12 mouse cellular contexts compared by ENCODE assay signal in the genomic region with DNA sequence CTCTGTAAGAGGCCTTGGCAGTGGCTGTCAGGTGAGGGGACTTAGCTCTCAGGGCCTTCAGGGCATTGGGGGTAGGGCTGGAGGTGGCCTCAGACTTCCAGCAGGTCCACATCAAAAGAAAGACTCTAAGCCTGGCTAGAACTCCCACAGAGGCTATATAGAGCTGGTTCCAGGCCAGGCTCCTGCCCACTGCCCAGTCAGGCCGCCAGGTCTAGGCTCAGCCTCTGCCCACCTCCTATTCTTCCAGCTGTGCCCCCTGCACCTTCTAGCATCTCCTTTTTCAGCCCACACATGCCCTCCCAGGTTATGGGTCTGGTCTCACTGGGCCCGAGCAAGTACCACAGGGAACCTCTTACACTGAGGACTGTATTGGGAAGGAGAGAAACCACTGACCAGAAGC. TPM values are rescaled to one million over a fixed set of nuclear protein-coding genes. Genes with fewer than 3 reads are reported as not detected.
A peak's percentile ranks its signal among the peaks of the same experiment; 100 is the strongest.
DNase-seq lines count a peak whose midpoint lies in the region; ATAC-seq and TF ChIP-seq lines count a peak whose summit lies in the region.
"Had no signal": no experiment of that assay in that cellular context is flagged by ENCODE, and none has a peak within 500 bp of the region (broad histone marks: within the 10 kb centered on the region; RNA-seq: fewer than 3 reads in every experiment).

No protein-coding gene starts in this region.

- no peak overlapping the region for H3K4me2 ChIP-seq in hindbrain, embryonic 12.5 days (replicated peaks)
- peak overlapping the region; percentile 27 for H3K4me2 ChIP-seq in neural tube, embryonic 12.5 days (replicated peaks)
- H3K4me2 ChIP-seq in kidney, embryonic 15.5 days: no peak overlapping the region
- H3K4me2 ChIP-seq in lung, postnatal 0 days (replicated peaks; ENCODE audit: low read depth, low read length): no peak overlapping the region
- H3K4me2 ChIP-seq: embryonic facial prominence, embryonic 13.5 days; heart, embryonic 15.5 days; liver, embryonic 12.5 days had no signal

- peak; percentile 30 to 40 for DNase-seq in cerebellum, adult 2 months
- no peak for DNase-seq in cerebellum, adult 18-20 months
- DNase-seq in forebrain, embryonic 10.5 days (ENCODE audit: extremely low spot score, low spot score): no peak
- no peak for DNase-seq in MN1 (ENCODE audit: low spot score)
- DNase-seq in lung, postnatal 0 days (ENCODE audit: low spot score): no peak

- no peaks in the 10 kb centered on the region for H3K27me3 ChIP-seq in cerebellum, adult 2 months (ENCODE audit: control insufficient read depth, insufficient read depth, low read length)
- peaks cover 99% of the 10 kb centered on the region for H3K27me3 ChIP-seq in forebrain, embryonic 10.5 days (ENCODE audit: poor library complexity, severe bottlenecking)
- peaks cover 13% of the 10 kb centered on the region for H3K27me3 ChIP-seq in hindbrain, embryonic 12.5 days
- H3K27me3 ChIP-seq in neural tube, embryonic 12.5 days (replicated peaks): peaks cover 10% of the 10 kb centered on the region; the same call in 1 of the 2 replicates
- H3K27me3 ChIP-seq in kidney, embryonic 15.5 days: peaks cover 62% of the 10 kb centered on the region
- peaks cover 15% of the 10 kb centered on the region; the same call in 1 of the 2 replicates for H3K27me3 ChIP-seq in lung, postnatal 0 days (replicated peaks; ENCODE audit: insufficient read depth, low read length)

- TF ChIP-seq POLR2A in cerebellum, adult 2 months (IDR thresholded peaks at IDR 0.05; ENCODE audit: borderline replicate concordance, insufficient read depth, low read length): no peak

- peaks cover 81% of the 10 kb centered on the region for H3K4me1 ChIP-seq in cerebellum, adult 2 months (ENCODE audit: control insufficient read depth, insufficient read depth, low read length)
- peaks cover 100% of the 10 kb centered on the region for H3K4me1 ChIP-seq in forebrain, embryonic 10.5 days
- H3K4me1 ChIP-seq in hindbrain, embryonic 12.5 days: peaks cover 88% of the 10 kb centered on the region
- H3K4me1 ChIP-seq in neural tube, embryonic 12.5 days: peaks cover 95% of the 10 kb centered on the region
- peaks cover 9% of the 10 kb centered on the region for H3K4me1 ChIP-seq in kidney, embryonic 15.5 days
- no peaks in the 10 kb centered on the region for H3K4me1 ChIP-seq in lung, postnatal 0 days (ENCODE audit: insufficient read depth, low read depth, low read length)
- H3K4me1 ChIP-seq: embryonic facial prominence, embryonic 13.5 days; heart, embryonic 15.5 days; liver, embryonic 12.5 days had no signal

- peak overlapping the region; percentile 40; the same call in 1 of the 2 replicates for H3K9ac ChIP-seq in hindbrain, embryonic 12.5 days
- peak overlapping the region; percentile 35; the same call in 1 of the 2 replicates for H3K9ac ChIP-seq in neural tube, embryonic 12.5 days
- no peak overlapping the region for H3K9ac ChIP-seq in kidney, embryonic 15.5 days
- no peak overlapping the region for H3K9ac ChIP-seq in lung, postnatal 0 days (replicated peaks; ENCODE audit: low read depth)
- H3K9ac ChIP-seq: embryonic facial prominence, embryonic 13.5 days; heart, embryonic 15.5 days; liver, embryonic 12.5 days had no signal

- peak overlapping the region; percentile 87 for H3K27ac ChIP-seq in cerebellum, adult 2 months (ENCODE audit: insufficient read depth, low read length)
- H3K27ac ChIP-seq in forebrain, embryonic 10.5 days: peak overlapping the region; percentile 75
- peak overlapping the region; percentile 97 for H3K27ac ChIP-seq in hindbrain, embryonic 12.5 days
- peak overlapping the region; percentile 86 for H3K27ac ChIP-seq in neural tube, embryonic 12.5 days
- H3K27ac ChIP-seq in kidney, embryonic 15.5 days: no peak overlapping the region
- H3K27ac ChIP-seq in lung, postnatal 0 days (ENCODE audit: low read length): no peak overlapping the region
- H3K27ac ChIP-seq: embryonic facial prominence, embryonic 13.5 days; heart, embryonic 15.5 days; liver, embryonic 12.5 days had no signal

- 56% methylated on average over 2 of the region's 2 CpGs for WGBS in cerebellum, adult 2 months
- 56% methylated on average over 2 of the region's 2 CpGs for WGBS in forebrain, embryonic 10.5 days
- WGBS in hindbrain, embryonic 12.5 days: 65% methylated on average over 2 of the region's 2 CpGs
- 53% methylated on average over 2 of the region's 2 CpGs for WGBS in neural tube, embryonic 12.5 days
- 72% methylated on average over 2 of the region's 2 CpGs for WGBS in kidney, embryonic 15.5 days
- WGBS in lung, postnatal 0 days: 52% methylated on average over 2 of the region's 2 CpGs

- H3K9me3 ChIP-seq in forebrain, embryonic 10.5 days: no peaks in the 10 kb centered on the region
- H3K9me3 ChIP-seq in hindbrain, embryonic 12.5 days (replicated peaks): no peaks in the 10 kb centered on the region
- no peaks in the 10 kb centered on the region for H3K9me3 ChIP-seq in neural tube, embryonic 12.5 days
- no peaks in the 10 kb centered on the region for H3K9me3 ChIP-seq in kidney, embryonic 15.5 days (replicated peaks)
- H3K9me3 ChIP-seq in lung, postnatal 0 days (ENCODE audit: low read length): no peaks in the 10 kb centered on the region
- H3K9me3 ChIP-seq: embryonic facial prominence, embryonic 13.5 days; heart, embryonic 15.5 days; liver, embryonic 12.5 days had no signal

- TF ChIP-seq CTCF in cerebellum, adult 2 months (IDR thresholded peaks at IDR 0.05; ENCODE audit: borderline replicate concordance, insufficient read depth, low read depth, low read length): no peak
- TF ChIP-seq CTCF in lung, postnatal 0 days (IDR thresholded peaks at IDR 0.05): no peak

- no peak for TF ChIP-seq EP300 in lung, postnatal 0 days (IDR thresholded peaks at IDR 0.05)

- no peak overlapping the region for H3K4me3 ChIP-seq in cerebellum, adult 2 months (replicated peaks; ENCODE audit: insufficient read depth, low read depth, low read length)
- H3K4me3 ChIP-seq in forebrain, embryonic 10.5 days: peak overlapping the region; percentile 19; the same call in 1 of the 2 replicates
- no peak overlapping the region for H3K4me3 ChIP-seq in hindbrain, embryonic 12.5 days
- H3K4me3 ChIP-seq in neural tube, embryonic 12.5 days: no peak overlapping the region
- no peak overlapping the region for H3K4me3 ChIP-seq in kidney, embryonic 15.5 days (replicated peaks)
- no peak overlapping the region for H3K4me3 ChIP-seq in lung, postnatal 0 days (ENCODE audit: low read depth, low read length)
- H3K4me3 ChIP-seq: embryonic facial prominence, embryonic 13.5 days; heart, embryonic 15.5 days; liver, embryonic 12.5 days had no signal

- peaks cover 100% of the 10 kb centered on the region for H3K36me3 ChIP-seq in forebrain, embryonic 10.5 days (replicated peaks)
- H3K36me3 ChIP-seq in hindbrain, embryonic 12.5 days: peaks cover 42% of the 10 kb centered on the region
- peaks cover 64% of the 10 kb centered on the region for H3K36me3 ChIP-seq in neural tube, embryonic 12.5 days
- no peaks in the 10 kb centered on the region for H3K36me3 ChIP-seq in kidney, embryonic 15.5 days
- no peaks in the 10 kb centered on the region for H3K36me3 ChIP-seq in lung, postnatal 0 days (ENCODE audit: insufficient read depth, low read length)
- H3K36me3 ChIP-seq: embryonic facial prominence, embryonic 13.5 days; heart, embryonic 15.5 days; liver, embryonic 12.5 days had no signal

- ATAC-seq in hindbrain, embryonic 12.5 days (ENCODE audit: low FRiP score): no peak
- ATAC-seq in neural tube, embryonic 12.5 days (ENCODE audit: low FRiP score, low read depth): no peak
- no peak for ATAC-seq in kidney, embryonic 15.5 days (replicated peaks; ENCODE audit: low FRiP score)
- no peak for ATAC-seq in lung, postnatal 0 days
- ATAC-seq: inflammation-experienced regulatory T-cells, adult 6 months; liver, embryonic 12.5 days had no signal

RNA-seq across cellular contexts. Expression of a gene that starts 29.6 kb away (rescaled TPM):
- 0.08 and 0.17 TPM in 2 replicates for polyA plus RNA-seq in cerebellum, adult 2 months (2012; rRNA removed)
- 0.37 and 0.38 TPM in 2 replicates for polyA plus RNA-seq in forebrain, embryonic 10.5 days (2016; fragmentation: Nextera tagmentation; extraction: Ambion mirVana)
- 0.23 and 0.25 TPM in 2 replicates for polyA plus RNA-seq in hindbrain, embryonic 12.5 days (2016; fragmentation: Nextera tagmentation; extraction: Ambion mirVana)
- polyA plus RNA-seq in neural tube, embryonic 12.5 days (2016; fragmentation: Nextera tagmentation; extraction: Ambion mirVana): 0.32 and 0.79 TPM in 2 replicates
- polyA plus RNA-seq in kidney, embryonic 15.5 days (2015; fragmentation: Nextera tagmentation; extraction: Ambion mirVana): 6.5 and 6.6 TPM in 2 replicates
- 3.9 and 4.9 TPM in 2 replicates for polyA plus RNA-seq in lung, postnatal 0 days (2015; fragmentation: Nextera tagmentation; extraction: Ambion mirVana)
- polyA plus RNA-seq: inflammation-experienced regulatory T-cells, adult 6 months had no signal

Comparison
In these comparisons a context has a peak if more than half of its experiments do, and no peak if none do; other contexts are left out.
1. DNase-seq: peak in cerebellum, adult 2 months (2 of 2); none in cerebellum, adult 18-20 months (0 of 2), forebrain, embryonic 10.5 days (single experiment), MN1 (single experiment) and lung, postnatal 0 days (single experiment).
2. H3K27ac ChIP-seq: peak in cerebellum, adult 2 months (single experiment), forebrain, embryonic 10.5 days (single experiment), hindbrain, embryonic 12.5 days (single experiment) and neural tube, embryonic 12.5 days (single experiment); none in kidney, embryonic 15.5 days (single experiment) and lung, postnatal 0 days (single experiment).
3. H3K9ac ChIP-seq: peak in hindbrain, embryonic 12.5 days (single experiment) and neural tube, embryonic 12.5 days (single experiment); none in kidney, embryonic 15.5 days (single experiment) and lung, postnatal 0 days (single experiment).